Mouse (Mus musculus): ENCODE data around the gene Gm10260. TPM values are rescaled to one million over a fixed set of nuclear protein-coding genes. Genes with fewer than 3 reads are reported as not detected.

Gene Gm10260
- total and polyA plus RNA-seq, 2 experiments from 2014 or later = 3.3 to 531 TPM

DNA sequence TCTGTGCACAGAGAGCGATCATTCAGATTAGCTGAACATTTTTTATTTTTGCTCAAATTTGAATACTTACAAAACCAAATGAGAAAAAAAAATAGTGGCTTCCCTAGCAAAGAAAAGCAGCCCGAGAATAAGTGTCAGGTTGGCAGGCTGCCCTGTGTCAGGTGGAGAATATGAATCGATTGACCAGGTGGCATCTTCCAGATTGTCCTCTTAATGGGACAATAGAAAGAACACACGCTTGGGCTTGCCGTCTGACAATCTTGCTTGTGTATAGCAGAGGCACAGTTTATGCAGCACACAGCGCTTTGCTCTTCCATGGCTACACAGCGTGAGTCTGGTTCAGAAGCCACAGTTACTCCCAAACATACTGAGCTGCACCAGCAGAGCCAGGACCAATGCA, 15.8 kb downstream of the Gm10260 start:
- DNase-seq (ENCODE audit: low spot score) = no peak
- 85% methylated on average over 7 of the region's 7 CpGs for WGBS
- Histone ChIP-seq H3K9me3 (replicated peaks; ENCODE audit: control insufficient read depth, low read length) (no peaks in the 10 kb centered on the region), H3K4me2 (ENCODE audit: low read depth, low read length) (no peak overlapping the region), H3K4me1 (ENCODE audit: control insufficient read depth, insufficient read depth) (no peaks in the 10 kb centered on the region), H3K36me3 (replicated peaks; ENCODE audit: control insufficient read depth, insufficient read depth, low read length) (no peaks in the 10 kb centered on the region), H3K27ac (ENCODE audit: low read depth) (no peak overlapping the region), H3K4me3 (ENCODE audit: low read depth, low read length) (no peak overlapping the region), H3K9ac (replicated peaks; ENCODE audit: low read depth, low read length) (no peak overlapping the region), H3K27me3 (ENCODE audit: control insufficient read depth, insufficient read depth, low read length) (no peaks in the 10 kb centered on the region)
- TF ChIP-seq EP300 (IDR thresholded peaks at IDR 0.05; ENCODE audit: low read depth) = no peak
- no peak for TF ChIP-seq CTCF (IDR thresholded peaks at IDR 0.05; ENCODE audit: low read depth)
- ATAC-seq (ENCODE audit: insufficient read depth, low read depth) = no peak

- H3K4me1 ChIP-seq (ENCODE audit: control insufficient read depth, insufficient read depth) = no peaks in the 10 kb centered on the region
- ATAC-seq (ENCODE audit: insufficient read depth, low read depth) (no peak), DNase-seq (ENCODE audit: low spot score) (no peak)
- no peak overlapping the region for H3K27ac ChIP-seq (ENCODE audit: low read depth)
- TF ChIP-seq EP300 (IDR thresholded peaks at IDR 0.05; ENCODE audit: low read depth) (no peak), CTCF (IDR thresholded peaks at IDR 0.05; ENCODE audit: low read depth) (no peak)
- no peak overlapping the region for H3K4me2 ChIP-seq (ENCODE audit: low read depth, low read length)
- H3K9me3 ChIP-seq (replicated peaks; ENCODE audit: control insufficient read depth, low read length) = no peaks in the 10 kb centered on the region
- no peak overlapping the region for H3K9ac ChIP-seq (replicated peaks; ENCODE audit: low read depth, low read length)
- H3K27me3 ChIP-seq (ENCODE audit: control insufficient read depth, insufficient read depth, low read length) = no peaks in the 10 kb centered on the region
- 47% methylated on average over 2 of the region's 2 CpGs for WGBS
- no peaks in the 10 kb centered on the region for H3K36me3 ChIP-seq (replicated peaks; ENCODE audit: control insufficient read depth, insufficient read depth, low read length)
- H3K4me3 ChIP-seq (ENCODE audit: low read depth, low read length) = no peak overlapping the region
These were observed 16.4 kb downstream of the Gm10260 start for GRCm38 (mm10) chr13:97744036-97744435.

GRCm38 (mm10) chr13:97743229-97743988, 17.0 kb downstream of the Gm10260 start:
- Histone ChIP-seq H3K9me3 (replicated peaks; ENCODE audit: control insufficient read depth, low read length) (no peaks in the 10 kb centered on the region), H3K27me3 (ENCODE audit: control insufficient read depth, insufficient read depth, low read length) (no peaks in the 10 kb centered on the region), H3K4me3 (ENCODE audit: low read depth, low read length) (no peak overlapping the region), H3K4me1 (ENCODE audit: control insufficient read depth, insufficient read depth) (no peaks in the 10 kb centered on the region), H3K9ac (replicated peaks; ENCODE audit: low read depth, low read length) (no peak overlapping the region), H3K4me2 (ENCODE audit: low read depth, low read length) (no peak overlapping the region), H3K36me3 (replicated peaks; ENCODE audit: control insufficient read depth, insufficient read depth, low read length) (no peaks in the 10 kb centered on the region), H3K27ac (ENCODE audit: low read depth) (no peak overlapping the region)
- DNase-seq (ENCODE audit: low spot score) = no peak
- TF ChIP-seq CTCF (IDR thresholded peaks at IDR 0.05; ENCODE audit: low read depth) (no peak), EP300 (IDR thresholded peaks at IDR 0.05; ENCODE audit: low read depth) (no peak)
- ATAC-seq (ENCODE audit: insufficient read depth, low read depth) = no peak
- WGBS = 39% methylated on average over 3 of the region's 3 CpGs

DNA sequence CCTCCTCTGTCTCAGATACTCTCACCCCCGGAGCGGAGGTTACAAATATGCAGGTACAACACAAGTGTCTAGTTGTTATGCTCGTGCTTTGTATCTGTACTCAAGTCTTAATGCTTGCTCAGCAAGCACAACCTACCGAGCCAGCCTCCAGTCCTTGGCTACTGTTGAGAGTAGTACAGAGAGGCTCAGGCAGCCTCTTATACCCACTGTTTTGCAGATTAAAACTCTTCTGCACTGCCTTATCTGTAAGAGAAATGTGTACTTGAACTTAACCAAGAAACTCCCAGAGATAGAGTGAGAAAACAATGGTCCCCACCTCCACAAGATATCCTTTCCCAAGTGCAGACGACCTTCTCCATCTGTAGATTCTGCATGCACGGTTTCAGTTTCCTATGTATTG, 24.5 kb downstream of the Gm10260 start:
- 54% methylated on average over 6 of the region's 6 CpGs for WGBS
- DNase-seq (ENCODE audit: low spot score) (no peak), ATAC-seq (ENCODE audit: insufficient read depth, low read depth) (no peak)
- Histone ChIP-seq H3K9me3 (replicated peaks; ENCODE audit: control insufficient read depth, low read length) (no peaks in the 10 kb centered on the region), H3K4me3 (ENCODE audit: low read depth, low read length) (no peak overlapping the region), H3K36me3 (replicated peaks; ENCODE audit: control insufficient read depth, insufficient read depth, low read length) (no peaks in the 10 kb centered on the region), H3K4me2 (ENCODE audit: low read depth, low read length) (no peak overlapping the region), H3K27ac (ENCODE audit: low read depth) (no peak overlapping the region), H3K4me1 (ENCODE audit: control insufficient read depth, insufficient read depth) (no peaks in the 10 kb centered on the region), H3K9ac (replicated peaks; ENCODE audit: low read depth, low read length) (no peak overlapping the region), H3K27me3 (ENCODE audit: control insufficient read depth, insufficient read depth, low read length) (no peaks in the 10 kb centered on the region)
- TF ChIP-seq EP300 (IDR thresholded peaks at IDR 0.05; ENCODE audit: low read depth) (no peak), CTCF (IDR thresholded peaks at IDR 0.05; ENCODE audit: low read depth) (no peak)

- WGBS = 78% methylated on average over 3 of the region's 3 CpGs
These were observed 25.7 kb downstream of the Gm10260 start for GRCm38 (mm10) chr13:97734760-97735159.

More at GRCm38 (mm10) chr13:97734760-97735159, 25.7 kb downstream of the Gm10260 start:
- H3K27me3 ChIP-seq (ENCODE audit: control insufficient read depth, insufficient read depth, low read length) = no peaks in the 10 kb centered on the region
- H3K4me3 ChIP-seq (ENCODE audit: low read depth, low read length) = no peak overlapping the region
- H3K27ac ChIP-seq (ENCODE audit: low read depth) = no peak overlapping the region
- no peak overlapping the region for H3K9ac ChIP-seq (replicated peaks; ENCODE audit: low read depth, low read length)
- DNase-seq (ENCODE audit: low spot score) = no peak
- TF ChIP-seq CTCF (IDR thresholded peaks at IDR 0.05; ENCODE audit: low read depth) = no peak
- no peak for TF ChIP-seq EP300 (IDR thresholded peaks at IDR 0.05; ENCODE audit: low read depth)
- H3K4me1 ChIP-seq (ENCODE audit: control insufficient read depth, insufficient read depth) = no peaks in the 10 kb centered on the region
- no peak for ATAC-seq (ENCODE audit: insufficient read depth, low read depth)
- H3K36me3 ChIP-seq (replicated peaks; ENCODE audit: control insufficient read depth, insufficient read depth, low read length) = no peaks in the 10 kb centered on the region
- H3K9me3 ChIP-seq (replicated peaks; ENCODE audit: control insufficient read depth, low read length) = no peaks in the 10 kb centered on the region
- no peak overlapping the region for H3K4me2 ChIP-seq (ENCODE audit: low read depth, low read length)
